15 mouse cellular contexts compared by ENCODE assay signal in the genomic region with DNA sequence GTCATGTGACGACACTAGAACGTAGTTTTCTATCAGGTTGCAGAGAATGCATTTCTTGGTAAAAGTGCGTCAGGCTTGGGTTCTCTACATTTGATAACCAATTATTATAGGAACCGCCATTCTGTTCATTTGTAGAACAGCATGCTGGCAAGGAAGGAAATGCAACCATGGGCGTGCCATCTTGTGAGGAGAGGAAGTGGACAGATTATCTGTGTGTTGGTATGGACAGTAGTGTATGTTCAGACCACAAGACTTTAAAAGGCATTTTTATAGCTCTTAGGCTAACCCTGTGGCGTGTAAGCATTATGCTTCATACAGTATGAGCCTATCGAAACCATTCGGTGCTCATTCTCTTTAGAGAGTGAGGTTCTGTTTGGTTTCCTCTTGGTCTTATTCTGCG. TPM values are rescaled to one million over a fixed set of nuclear protein-coding genes. Genes with fewer than 3 reads are reported as not detected.
DNase-seq lines count a peak whose midpoint lies in the region; ATAC-seq lines count a peak whose summit lies in the region.
"Had no signal": no experiment of that assay in that cellular context is flagged by ENCODE, and none has a peak within 500 bp of the region (broad histone marks: within the 10 kb centered on the region; RNA-seq: fewer than 3 reads in every experiment).

No protein-coding gene starts in this region.

- peak; percentile 87 for DNase-seq in heart, adult 11 months
- DNase-seq in heart, postnatal 4 days: no peak
- DNase-seq in 416B (ENCODE audit: low read depth): peak; percentile 70
- no peak for DNase-seq in cerebellum, postnatal 25 days
- DNase-seq: adrenal gland, postnatal 10 days; cerebellum, adult 18-20 months; cerebellum, adult 9-11 months; embryo, embryonic 11 days; gastrocnemius, postnatal 36 days; heart, adult 2 months; heart, postnatal 14 days had no signal

- peak; percentile 95 for ATAC-seq in granulocyte monocyte progenitor cell, adult 5-6 weeks (replicated peaks; ENCODE audit: poor library complexity, severe bottlenecking)
- peak; percentile 30; the same call in 1 of the 2 replicates for ATAC-seq in megakaryocyte-erythroid progenitor cell, adult 5-6 weeks (replicated peaks; ENCODE audit: low FRiP score, low TSS enrichment, poor library complexity, severe bottlenecking)
- no peak for ATAC-seq in CD4-positive, CD25-positive, alpha-beta regulatory T cell, adult 4 months
- ATAC-seq: forebrain, embryonic 14.5 days had no signal

RNA-seq across cellular contexts. Expression of a gene that starts 20.8 kb away (rescaled TPM):
- total RNA-seq in heart, postnatal 4 days (2021): 100 to 1,000 TPM; 132 to 133 TPM
- total RNA-seq in granulocyte monocyte progenitor cell, adult 5-6 weeks (2014; fragmentation: Nextera tagmentation): 34.0 and 37.9 TPM in 2 replicates
- total RNA-seq in granulocyte monocyte progenitor cell, adult 5-6 weeks (2017): 75.1 and 86.0 TPM in 2 replicates
- total RNA-seq in megakaryocyte-erythroid progenitor cell, adult 5-6 weeks (2014; fragmentation: Nextera tagmentation): 15.9 and 31.8 TPM in 2 replicates
- 54.7 and 56.0 TPM in 2 replicates for total RNA-seq in megakaryocyte-erythroid progenitor cell, adult 5-6 weeks (2017)
- 1 to 10 TPM; 8.2 to 9.6 TPM for polyA plus RNA-seq in CD4-positive, CD25-positive, alpha-beta regulatory T cell, adult 4 months (2017; shearing (Covaris generic))

Comparison
In these comparisons a context has a peak if more than half of its experiments do, and no peak if none do; other contexts are left out.
1. DNase-seq: peak in heart, adult 11 months (single experiment) and 416B (single experiment); none in heart, postnatal 4 days (single experiment) and cerebellum, postnatal 25 days (0 of 2).